Mouse (Mus musculus): ENCODE measurements at regions not wholly inside any gene's neighbourhood (a gene's known extent, or its start where the extent isn't known, plus 50 kb on each side); places are given as distances from the start of the nearest gene placed in this dataset.

GRCm38 (mm10) chr14:105950924-105951323 lies 54.3 kb upstream of the Spry2 start:
- Histone ChIP-seq H3K27ac (ENCODE audit: insufficient read depth, low read length) (no peak overlapping the region), H3K4me1 (ENCODE audit: control insufficient read depth, insufficient read depth, low read length) (no peaks in the 10 kb centered on the region), H3K27me3 (ENCODE audit: control insufficient read depth, insufficient read depth, low read length) (no peaks in the 10 kb centered on the region), H3K4me3 (replicated peaks; ENCODE audit: insufficient read depth, low read depth, low read length) (no peak overlapping the region)
- TF ChIP-seq CTCF (IDR thresholded peaks at IDR 0.05; ENCODE audit: borderline replicate concordance, insufficient read depth, low read depth, low read length) (no peak), POLR2A (IDR thresholded peaks at IDR 0.05; ENCODE audit: borderline replicate concordance, insufficient read depth, low read length) (no peak)
- DNase-seq: no peak
- WGBS: 88% methylated on average over 3 of the region's 3 CpGs

GRCm38 (mm10) chr14:105955082-105955481 lies 58.5 kb upstream of the Spry2 start:
- DNase-seq: no peak
- H3K27me3 ChIP-seq (ENCODE audit: control insufficient read depth, insufficient read depth, low read length): no peaks in the 10 kb centered on the region
- TF ChIP-seq POLR2A (IDR thresholded peaks at IDR 0.05; ENCODE audit: borderline replicate concordance, insufficient read depth, low read length) (no peak), CTCF (IDR thresholded peaks at IDR 0.05; ENCODE audit: borderline replicate concordance, insufficient read depth, low read depth, low read length) (no peak)
- H3K27ac ChIP-seq (ENCODE audit: insufficient read depth, low read length): no peak overlapping the region
- H3K4me1 ChIP-seq (ENCODE audit: control insufficient read depth, insufficient read depth, low read length): no peaks in the 10 kb centered on the region
- H3K4me3 ChIP-seq (replicated peaks; ENCODE audit: insufficient read depth, low read depth, low read length): no peak overlapping the region
- WGBS: 92% methylated on average over 11 of the region's 11 CpGs

GRCm38 (mm10) chr14:105956796-105957195 lies 60.2 kb upstream of the Spry2 start:
- no peaks in the 10 kb centered on the region for H3K27me3 ChIP-seq (ENCODE audit: control insufficient read depth, insufficient read depth, low read length)
- no peak overlapping the region for H3K27ac ChIP-seq (ENCODE audit: insufficient read depth, low read length)
- 49% methylated on average over 4 of the region's 4 CpGs for WGBS
- TF ChIP-seq POLR2A (IDR thresholded peaks at IDR 0.05; ENCODE audit: borderline replicate concordance, insufficient read depth, low read length) (no peak), CTCF (IDR thresholded peaks at IDR 0.05; ENCODE audit: borderline replicate concordance, insufficient read depth, low read depth, low read length) (no peak)
- H3K4me1 ChIP-seq (ENCODE audit: control insufficient read depth, insufficient read depth, low read length): no peaks in the 10 kb centered on the region
- no peak overlapping the region for H3K4me3 ChIP-seq (replicated peaks; ENCODE audit: insufficient read depth, low read depth, low read length)
- no peak for DNase-seq

- Histone ChIP-seq H3K4me1 (ENCODE audit: control insufficient read depth, insufficient read depth, low read length) (no peaks in the 10 kb centered on the region), H3K4me3 (replicated peaks; ENCODE audit: insufficient read depth, low read depth, low read length) (no peak overlapping the region), H3K27me3 (ENCODE audit: control insufficient read depth, insufficient read depth, low read length) (no peaks in the 10 kb centered on the region), H3K27ac (ENCODE audit: insufficient read depth, low read length) (no peak overlapping the region)
- WGBS: 95% methylated on average over 7 of the region's 7 CpGs
- TF ChIP-seq CTCF (IDR thresholded peaks at IDR 0.05; ENCODE audit: borderline replicate concordance, insufficient read depth, low read depth, low read length) (no peak), POLR2A (IDR thresholded peaks at IDR 0.05; ENCODE audit: borderline replicate concordance, insufficient read depth, low read length) (no peak)
- DNase-seq: no peak
Measured at GRCm38 (mm10) chr14:105958005-105958404, 61.4 kb upstream of the Spry2 start.

- TF ChIP-seq POLR2A (IDR thresholded peaks at IDR 0.05; ENCODE audit: borderline replicate concordance, insufficient read depth, low read length): no peak
- no peak for TF ChIP-seq CTCF (IDR thresholded peaks at IDR 0.05; ENCODE audit: borderline replicate concordance, insufficient read depth, low read depth, low read length)
- H3K4me1 ChIP-seq (ENCODE audit: control insufficient read depth, insufficient read depth, low read length): no peaks in the 10 kb centered on the region
- 58% methylated on average over 15 of the region's 15 CpGs for WGBS
- DNase-seq: no peak
- no peak overlapping the region for H3K27ac ChIP-seq (ENCODE audit: insufficient read depth, low read length)
- no peak overlapping the region for H3K4me3 ChIP-seq (replicated peaks; ENCODE audit: insufficient read depth, low read depth, low read length)
- H3K27me3 ChIP-seq (ENCODE audit: control insufficient read depth, insufficient read depth, low read length): no peaks in the 10 kb centered on the region
Measured at GRCm38 (mm10) chr14:105979544-105980323, 83.1 kb upstream of the Spry2 start.

GRCm38 (mm10) chr14:105980324-105980680 lies 83.7 kb upstream of the Spry2 start:
- WGBS: 52% methylated on average over 5 of the region's 5 CpGs
- no peak overlapping the region for H3K27ac ChIP-seq (ENCODE audit: insufficient read depth, low read length)

GRCm38 (mm10) chr14:105987341-105987882 lies 90.8 kb upstream of the Spry2 start:
- 93% methylated on average over 4 of the region's 4 CpGs for WGBS
- Histone ChIP-seq H3K4me3 (replicated peaks; ENCODE audit: insufficient read depth, low read depth, low read length) (no peak overlapping the region), H3K27ac (ENCODE audit: insufficient read depth, low read length) (no peak overlapping the region), H3K4me1 (ENCODE audit: control insufficient read depth, insufficient read depth, low read length) (no peaks in the 10 kb centered on the region), H3K27me3 (ENCODE audit: control insufficient read depth, insufficient read depth, low read length) (no peaks in the 10 kb centered on the region)
- no peak for TF ChIP-seq POLR2A (IDR thresholded peaks at IDR 0.05; ENCODE audit: borderline replicate concordance, insufficient read depth, low read length)
- no peak for TF ChIP-seq CTCF (IDR thresholded peaks at IDR 0.05; ENCODE audit: borderline replicate concordance, insufficient read depth, low read depth, low read length)
- DNase-seq: no peak

More at GRCm38 (mm10) chr14:105980324-105980680, 83.7 kb upstream of the Spry2 start:
- DNase-seq: no peak
- no peaks in the 10 kb centered on the region for H3K4me1 ChIP-seq (ENCODE audit: control insufficient read depth, insufficient read depth, low read length)
- no peak overlapping the region for H3K4me3 ChIP-seq (replicated peaks; ENCODE audit: insufficient read depth, low read depth, low read length)
- TF ChIP-seq CTCF (IDR thresholded peaks at IDR 0.05; ENCODE audit: borderline replicate concordance, insufficient read depth, low read depth, low read length): no peak
- no peak for TF ChIP-seq POLR2A (IDR thresholded peaks at IDR 0.05; ENCODE audit: borderline replicate concordance, insufficient read depth, low read length)
- H3K27me3 ChIP-seq (ENCODE audit: control insufficient read depth, insufficient read depth, low read length): no peaks in the 10 kb centered on the region

- no peak overlapping the region for H3K27ac ChIP-seq (ENCODE audit: insufficient read depth, low read length)
- no peak for DNase-seq
- H3K4me1 ChIP-seq (ENCODE audit: control insufficient read depth, insufficient read depth, low read length): no peaks in the 10 kb centered on the region
- H3K27me3 ChIP-seq (ENCODE audit: control insufficient read depth, insufficient read depth, low read length): no peaks in the 10 kb centered on the region
- TF ChIP-seq POLR2A (IDR thresholded peaks at IDR 0.05; ENCODE audit: borderline replicate concordance, insufficient read depth, low read length) (no peak), CTCF (IDR thresholded peaks at IDR 0.05; ENCODE audit: borderline replicate concordance, insufficient read depth, low read depth, low read length) (no peak)
- no peak overlapping the region for H3K4me3 ChIP-seq (replicated peaks; ENCODE audit: insufficient read depth, low read depth, low read length)
Measured at GRCm38 (mm10) chr14:105988738-105989137, 92.1 kb upstream of the Spry2 start.

Data from cerebellum, adult 2 months (tissue).